Mouse (Mus musculus) testis, adult 2 months (tissue): ENCODE measurements around the gene Lgmn.

Source experiments
- CTCF ChIP-seq: fragments of 200-500 bp; IDR thresholded peaks from 2 replicates; pipeline ENCODE4 v1.5.1; 2012; ENCODE audit warnings: low read depth, mild to moderate bottlenecking, inconsistent platforms, low read length, moderate library complexity; ENCODE audit not compliant: control insufficient read depth, insufficient read depth, insufficient replicate concordance
- POLR2A ChIP-seq: fragments of 200-500 bp; IDR thresholded peaks from 2 replicates; pipeline ENCODE4 v1.6.1; 2012; ENCODE audit warnings: low read depth, mild to moderate bottlenecking, inconsistent platforms, low read length, moderate library complexity; ENCODE audit not compliant: control insufficient read depth

DNA sequence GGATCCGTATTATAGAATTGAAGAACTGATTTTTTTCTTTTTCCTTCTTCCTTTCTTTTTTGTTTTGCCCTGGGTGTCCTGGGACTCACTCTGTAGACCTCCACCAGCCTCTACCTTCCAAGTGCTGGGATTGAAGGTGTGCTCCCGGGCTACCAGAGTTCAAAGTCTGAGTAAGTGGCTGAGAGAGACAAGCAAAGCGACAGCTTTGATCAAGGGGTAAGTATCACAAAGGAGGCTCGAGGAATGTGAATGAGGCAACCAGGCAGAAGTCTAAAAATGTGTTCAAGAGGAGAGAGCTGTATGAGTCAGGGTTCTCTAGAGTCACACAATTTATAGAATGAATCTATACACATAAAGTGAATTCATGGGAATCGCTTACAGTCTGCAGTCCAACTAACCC lies 20.4 kb upstream of the Lgmn start:
- TF ChIP-seq CTCF (no peak), POLR2A (no peak)
